Mouse (Mus musculus): ENCODE data around the gene Hoxb1. TPM values are rescaled to one million over a fixed set of nuclear protein-coding genes. Genes with fewer than 3 reads are reported as not detected.

Hoxb1 gene
- 0.16 and 0.17 TPM in 2 replicates for polyA plus RNA-seq (2012; rRNA removed)

DNA sequence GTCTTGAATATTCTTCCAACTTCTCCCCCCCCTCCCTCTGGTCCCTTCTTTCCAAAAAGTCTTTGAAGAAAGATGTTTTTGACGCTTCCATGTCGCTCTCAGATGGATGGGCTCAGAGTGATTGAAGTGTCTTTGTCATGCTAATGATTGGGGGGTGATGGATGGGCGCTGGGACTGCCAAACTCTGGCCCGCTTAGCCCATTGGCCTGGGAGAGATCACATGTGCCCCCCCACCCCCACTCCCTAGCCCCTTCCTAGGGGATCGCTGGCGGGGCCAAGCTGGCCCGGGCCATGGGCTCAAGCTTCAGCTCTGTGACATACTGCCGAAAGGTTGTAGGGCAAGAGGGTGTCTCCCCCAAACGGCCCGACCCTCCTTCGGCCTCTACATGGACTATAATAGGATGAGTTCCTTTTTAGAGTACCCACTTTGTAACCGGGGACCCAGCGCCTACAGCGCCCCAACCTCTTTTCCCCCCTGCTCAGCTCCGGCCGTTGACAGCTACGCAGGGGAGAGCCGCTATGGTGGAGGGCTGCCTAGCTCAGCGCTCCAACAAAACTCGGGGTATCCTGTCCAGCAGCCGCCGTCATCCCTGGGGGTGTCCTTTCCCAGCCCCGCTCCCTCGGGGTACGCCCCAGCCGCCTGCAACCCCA, at the start of gene Hoxb1:
Gene Hoxb1, plus strand, starts transcription at position 312 of the 651 bp plus-strand sequence.
- DNase-seq (ENCODE audit: low spot score), result no peak

DNA sequence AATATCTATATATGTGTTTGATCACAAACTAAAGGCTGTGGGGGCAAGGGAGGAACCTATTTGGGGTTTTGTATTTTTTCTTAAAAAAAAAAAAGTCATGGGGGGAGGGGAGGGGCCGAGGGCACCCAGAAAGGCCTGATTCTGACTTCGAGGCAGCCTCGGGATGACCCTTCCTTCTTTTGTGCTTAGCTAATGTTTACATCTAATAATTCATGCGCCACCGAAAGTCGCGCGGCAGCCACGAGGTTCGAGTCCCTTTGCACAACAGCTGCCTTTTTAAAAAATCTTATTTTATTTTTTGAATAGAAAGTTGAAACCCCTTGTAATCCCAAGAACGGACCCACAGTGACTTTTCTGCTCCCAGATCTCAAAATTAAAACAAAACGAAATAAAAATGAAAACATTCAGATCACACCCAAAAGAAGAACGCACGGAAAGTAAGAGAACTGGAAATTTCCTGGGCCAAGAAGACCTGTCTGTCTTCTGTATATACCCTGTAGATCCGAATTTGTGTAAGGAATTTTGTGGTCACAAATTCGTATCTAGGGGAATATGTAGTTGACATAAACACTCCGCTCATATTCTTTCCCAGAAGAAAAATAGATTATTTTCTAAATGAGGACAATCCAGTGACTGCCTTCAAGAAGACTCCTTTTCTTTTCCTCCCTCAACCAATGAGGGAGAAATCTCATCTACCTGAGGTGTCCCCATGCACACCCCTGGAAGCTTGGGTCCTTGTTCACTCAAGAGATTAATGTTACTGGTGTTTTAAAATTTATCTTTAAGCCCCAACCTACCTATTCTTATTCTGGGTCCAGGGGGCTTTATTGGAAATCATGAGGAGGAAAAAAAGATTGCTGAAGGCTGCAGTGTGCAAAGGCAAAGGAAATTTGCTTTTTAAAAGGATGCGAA, 48.6 kb upstream of the Hoxb1 start:
- no peak for DNase-seq (ENCODE audit: low spot score)

DNA sequence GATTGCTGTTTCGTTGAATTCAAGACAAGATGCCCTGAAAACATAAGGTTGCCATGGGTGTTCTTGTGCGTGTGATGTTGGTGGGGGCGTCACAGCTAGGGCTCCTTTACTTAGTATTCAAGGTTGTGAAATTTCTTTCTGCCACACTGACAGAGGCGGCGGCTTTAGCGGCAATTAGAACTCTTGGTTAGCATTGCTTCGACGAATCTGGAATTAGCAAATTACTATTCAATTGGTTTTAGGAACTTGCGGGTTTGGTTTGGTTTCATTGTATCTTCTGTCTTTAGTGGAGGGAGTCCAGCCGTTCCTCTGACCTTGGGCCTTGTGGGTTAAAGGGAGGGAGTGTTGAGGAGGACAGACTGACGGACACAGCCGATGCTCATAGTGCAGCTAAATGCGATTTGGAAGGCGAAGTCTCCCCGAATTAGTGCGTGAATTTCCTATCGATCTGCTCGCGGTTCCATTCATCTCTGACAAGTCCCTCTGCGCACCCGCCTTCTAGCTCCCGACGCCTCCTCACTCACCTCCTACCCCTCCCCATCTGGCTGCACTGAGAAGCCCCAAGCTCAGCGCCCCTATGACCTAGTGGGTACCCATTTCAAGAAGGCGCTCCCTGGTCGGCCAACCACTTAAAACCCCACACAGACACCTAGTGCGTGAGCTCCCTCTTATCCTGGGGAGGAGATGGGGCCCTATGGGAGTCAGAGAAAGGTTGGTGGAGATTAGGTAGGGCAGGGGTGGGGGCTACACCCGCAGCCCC, 47.8 kb upstream of the Hoxb1 start, which contains the start of gene Hoxb4:
Gene Hoxb4, plus strand, starts transcription at position 660 of the 760 bp plus-strand sequence.
- DNase-seq (ENCODE audit: low spot score), result no peak

DNA sequence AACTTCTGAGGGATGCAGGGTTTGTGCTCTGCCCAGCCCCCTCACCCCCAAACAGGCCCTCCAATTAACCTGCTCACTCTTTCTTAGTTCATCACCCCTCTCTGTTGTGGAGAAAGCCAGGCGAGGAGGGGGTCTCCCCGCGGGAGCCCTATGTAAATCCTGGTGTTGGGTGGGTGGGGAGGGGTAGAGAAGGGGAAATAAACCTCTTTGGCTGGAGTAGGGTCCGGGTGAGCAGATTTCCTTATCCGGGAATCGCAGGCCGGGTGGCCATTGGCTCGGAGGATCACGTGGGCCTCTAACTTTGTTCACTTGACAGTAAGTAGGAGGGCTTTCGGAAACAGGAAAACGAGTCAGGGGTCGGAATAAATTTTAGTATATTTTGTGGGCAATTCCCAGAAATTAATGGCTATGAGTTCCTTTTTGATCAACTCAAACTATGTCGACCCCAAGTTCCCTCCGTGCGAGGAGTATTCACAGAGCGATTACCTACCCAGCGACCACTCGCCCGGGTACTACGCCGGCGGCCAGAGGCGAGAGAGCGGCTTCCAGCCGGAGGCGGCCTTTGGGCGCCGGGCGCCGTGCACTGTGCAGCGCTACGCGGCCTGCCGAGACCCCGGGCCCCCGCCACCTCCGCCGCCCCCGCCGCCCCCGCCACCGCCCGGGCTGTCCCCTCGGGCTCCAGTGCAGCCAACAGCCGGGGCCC, 47.0 kb upstream of the Hoxb1 start:
- no peak for DNase-seq (ENCODE audit: low spot score)

DNA sequence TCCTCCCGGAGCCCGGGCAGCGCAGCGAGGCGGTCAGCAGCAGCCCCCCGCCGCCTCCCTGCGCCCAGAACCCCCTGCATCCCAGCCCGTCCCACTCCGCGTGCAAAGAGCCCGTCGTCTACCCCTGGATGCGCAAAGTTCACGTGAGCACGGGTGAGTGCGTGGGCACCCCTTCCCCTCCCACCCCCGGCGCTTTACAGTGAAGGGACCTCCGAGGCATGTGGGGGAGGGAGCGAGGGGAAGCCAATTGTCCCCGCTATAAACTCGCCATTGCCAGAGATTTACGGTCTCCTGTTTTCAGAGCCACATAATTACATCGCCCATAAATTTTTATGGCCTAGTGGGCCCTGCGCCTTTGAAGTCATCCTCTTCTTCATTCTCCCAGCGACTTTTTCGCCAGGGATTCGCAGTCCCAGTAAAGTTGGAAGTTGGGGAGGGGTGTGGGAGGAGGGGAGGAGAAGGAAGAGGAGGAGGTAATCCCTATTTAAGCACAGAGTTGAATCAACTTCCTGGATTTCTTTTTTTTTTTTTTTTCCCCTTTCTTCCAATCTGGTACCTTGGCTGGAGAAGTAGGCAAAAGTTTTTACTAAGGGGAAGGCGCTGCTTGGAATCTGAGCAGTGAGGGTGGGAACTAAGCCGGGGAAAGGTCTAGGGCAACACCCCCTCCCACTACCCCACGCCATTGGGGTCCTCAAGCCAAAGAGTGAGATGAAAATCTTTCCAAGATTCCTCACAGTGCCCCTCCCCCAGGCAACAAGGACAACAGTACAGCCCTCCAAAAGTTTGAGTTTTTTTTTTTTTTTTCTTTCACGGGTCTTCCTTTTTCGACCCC, 46.3 kb upstream of the Hoxb1 start:
- DNase-seq (ENCODE audit: low spot score), result no peak

DNA sequence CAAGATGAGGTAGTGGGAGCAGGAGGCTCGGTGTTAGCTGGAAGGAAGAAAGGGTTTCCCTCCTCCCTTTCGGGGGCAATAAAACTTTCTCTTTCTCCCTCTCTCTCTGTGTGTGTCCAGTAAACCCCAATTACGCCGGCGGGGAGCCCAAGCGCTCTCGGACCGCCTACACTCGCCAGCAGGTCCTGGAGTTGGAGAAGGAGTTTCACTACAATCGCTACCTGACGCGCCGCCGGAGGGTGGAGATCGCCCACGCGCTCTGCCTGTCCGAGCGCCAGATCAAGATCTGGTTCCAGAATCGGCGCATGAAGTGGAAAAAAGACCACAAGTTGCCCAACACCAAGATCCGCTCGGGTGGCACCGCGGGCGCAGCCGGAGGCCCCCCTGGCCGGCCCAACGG, 45.6 kb upstream of the Hoxb1 start:
- no peak for DNase-seq (ENCODE audit: low spot score)

DNA sequence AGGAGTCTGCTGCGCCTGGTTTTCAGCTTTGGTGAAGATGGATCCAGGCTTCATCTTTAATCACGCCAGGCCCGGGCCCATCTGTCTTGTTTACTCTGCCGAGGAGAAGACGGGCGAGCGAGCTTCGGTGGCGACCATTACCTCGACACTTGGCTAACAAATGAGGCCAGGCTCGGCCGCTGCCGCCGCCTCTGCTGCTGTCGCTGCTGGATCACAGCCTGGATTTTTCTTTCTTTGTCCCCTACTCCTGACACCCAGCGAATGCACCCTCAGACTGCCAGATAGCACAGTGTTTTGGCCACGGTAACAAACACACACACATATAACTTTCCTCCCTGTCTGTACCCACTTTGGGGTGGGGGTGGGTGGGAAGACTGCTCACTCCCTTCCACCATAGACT, 44.9 kb upstream of the Hoxb1 start:
- DNase-seq (ENCODE audit: low spot score), result no peak

DNA sequence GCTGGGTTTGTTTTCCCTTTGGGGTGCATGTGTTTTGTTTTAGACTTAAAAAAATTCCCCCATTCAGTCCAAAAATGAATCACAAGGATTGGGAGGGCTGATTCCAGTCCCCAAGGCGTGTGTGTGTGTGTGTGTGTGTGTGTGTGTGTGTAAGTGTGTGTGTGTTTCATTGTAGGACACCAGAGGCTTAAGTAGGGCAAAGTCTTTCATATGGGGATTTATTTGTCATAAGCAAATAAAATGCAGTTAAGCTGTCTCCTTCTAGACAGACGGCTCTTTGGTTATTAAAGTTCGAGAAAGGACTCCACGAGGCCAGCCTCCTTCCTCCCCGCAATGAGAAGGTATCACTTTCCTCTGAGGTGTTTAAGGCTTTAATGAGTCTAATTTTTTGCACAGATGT, 43.7 kb upstream of the Hoxb1 start:
- DNase-seq (ENCODE audit: low spot score), result no peak

DNA sequence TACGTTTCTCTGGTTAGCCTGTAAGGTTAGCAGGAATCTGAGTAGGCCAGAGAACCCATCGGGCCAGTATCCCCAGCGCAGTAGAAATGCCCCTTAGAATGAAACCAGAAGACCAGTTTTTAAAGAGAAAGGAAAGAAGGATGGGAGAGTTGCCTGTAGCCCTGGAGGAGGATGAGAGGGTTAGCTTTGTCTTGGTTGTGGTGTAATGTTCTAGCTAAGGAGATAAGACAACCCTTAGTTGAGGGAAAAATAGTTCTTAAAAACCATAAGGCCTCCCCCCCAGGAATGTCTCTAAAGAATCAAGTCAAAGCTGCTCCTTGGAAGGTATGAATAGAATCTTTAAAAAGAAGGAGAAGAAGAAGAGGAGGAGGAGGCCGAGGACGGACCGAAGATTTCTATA, 42.8 kb upstream of the Hoxb1 start:
- DNase-seq (ENCODE audit: low spot score), result no peak

DNA sequence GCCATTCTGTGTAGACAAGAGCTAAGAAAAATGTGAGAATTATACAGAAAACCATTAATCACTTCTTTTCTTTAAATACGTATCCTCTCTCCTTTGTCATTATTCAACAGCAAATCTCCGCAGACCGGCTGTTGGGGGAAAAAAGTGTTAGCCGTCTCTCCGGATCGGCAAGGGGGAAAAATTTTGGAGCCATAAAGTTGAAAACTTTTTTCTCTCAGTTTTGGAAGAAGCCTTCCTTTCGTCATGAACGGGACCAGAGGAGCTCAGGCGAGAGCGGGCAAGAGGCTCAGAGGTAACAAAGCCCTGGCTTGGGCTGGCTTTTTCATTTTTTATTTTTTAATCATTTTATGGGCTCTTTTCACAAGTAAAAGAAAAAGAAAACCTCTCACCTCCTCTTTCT, 42.4 kb upstream of the Hoxb1 start, which contains the start of gene Hoxb3:
Gene Hoxb3, plus strand, starts transcription at position 173 of the 400 bp plus-strand sequence.
- DNase-seq (ENCODE audit: low spot score), result no peak

DNA sequence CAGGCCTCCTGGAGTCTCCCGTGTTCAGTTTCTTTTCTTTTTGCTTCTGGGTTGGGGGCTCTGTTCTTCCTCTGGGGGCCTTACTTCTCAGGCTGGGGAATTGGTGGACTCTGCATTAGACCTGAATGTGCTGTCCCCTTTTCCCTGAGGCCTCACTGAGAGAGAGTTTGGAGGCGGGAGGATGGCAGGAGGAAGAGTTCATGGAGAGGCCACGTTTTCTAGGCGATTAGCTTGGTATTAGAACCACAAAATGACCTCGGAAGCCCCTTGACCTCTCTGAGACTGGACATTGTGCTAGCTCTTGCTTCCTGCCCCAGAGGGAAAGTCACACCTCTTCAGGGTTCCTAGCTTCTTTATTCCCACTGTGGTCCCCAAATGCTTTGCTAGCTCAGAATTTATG, 41.4 kb upstream of the Hoxb1 start:
- DNase-seq (ENCODE audit: low spot score), result no peak

DNA sequence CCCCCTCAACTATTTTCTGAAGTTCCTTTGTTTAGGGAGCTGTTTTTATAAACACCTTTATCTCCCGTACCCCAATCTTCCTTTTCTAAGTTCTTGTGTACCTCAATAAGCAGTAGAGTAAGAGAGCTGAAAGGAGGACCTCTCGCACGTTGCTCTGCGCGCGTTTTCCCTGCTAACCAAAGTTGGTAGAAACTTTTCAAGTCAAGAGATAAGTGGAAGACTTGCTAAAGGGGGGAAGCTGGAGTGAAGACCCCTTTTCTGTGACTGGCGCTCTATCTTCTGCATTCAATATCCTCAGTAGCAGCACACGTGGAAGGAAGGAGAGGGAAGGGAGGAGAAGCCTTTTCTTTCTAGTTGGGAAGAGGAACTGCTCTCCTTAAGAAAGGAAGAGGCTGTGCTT, 40.6 kb upstream of the Hoxb1 start:
- no peak for DNase-seq (ENCODE audit: low spot score)

DNA sequence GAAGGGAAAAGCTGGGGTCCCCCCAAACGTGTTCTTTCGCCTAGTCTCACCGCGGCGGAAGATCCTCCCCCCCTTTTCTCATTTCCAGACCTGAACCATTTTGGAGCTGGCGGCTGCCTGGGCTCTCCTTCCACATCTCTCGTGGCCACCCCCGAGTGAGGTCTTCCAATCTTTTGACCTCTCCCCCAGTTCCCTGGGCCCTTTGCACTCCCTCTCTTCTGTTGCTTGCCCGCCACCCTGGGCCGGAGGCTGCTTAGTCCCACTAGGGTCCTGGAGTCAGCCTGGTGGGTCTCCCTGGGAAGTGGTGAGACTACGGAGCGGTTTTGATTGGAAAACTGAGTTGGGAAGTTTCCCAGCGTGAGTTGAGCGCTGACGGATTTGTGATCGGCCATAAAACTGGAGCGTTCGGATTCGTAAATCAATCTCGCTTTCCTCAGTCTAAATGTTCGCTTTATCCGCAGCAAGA, 39.8 kb upstream of the Hoxb1 start:
- DNase-seq (ENCODE audit: low spot score), result no peak

DNA sequence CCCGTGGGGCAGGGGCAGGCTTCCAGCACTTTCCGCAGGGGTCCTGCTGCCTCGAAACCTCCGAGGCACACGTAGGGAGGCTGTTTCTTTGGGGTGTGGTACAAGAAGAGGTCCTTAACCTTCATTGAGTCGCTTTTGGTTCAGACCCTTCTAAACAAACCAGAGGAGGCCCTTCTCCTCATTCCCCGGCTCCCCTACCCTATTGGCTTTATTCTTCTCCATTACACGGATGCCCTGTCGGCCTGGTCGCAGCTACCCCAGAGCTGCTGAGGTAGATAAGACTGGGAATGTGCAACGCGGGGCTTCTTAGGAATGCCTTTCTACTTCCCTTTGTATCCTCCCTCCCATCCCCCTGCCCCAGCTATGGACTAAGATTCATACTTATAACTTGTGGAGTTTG, 38.8 kb upstream of the Hoxb1 start:
- DNase-seq (ENCODE audit: low spot score), result no peak

DNA sequence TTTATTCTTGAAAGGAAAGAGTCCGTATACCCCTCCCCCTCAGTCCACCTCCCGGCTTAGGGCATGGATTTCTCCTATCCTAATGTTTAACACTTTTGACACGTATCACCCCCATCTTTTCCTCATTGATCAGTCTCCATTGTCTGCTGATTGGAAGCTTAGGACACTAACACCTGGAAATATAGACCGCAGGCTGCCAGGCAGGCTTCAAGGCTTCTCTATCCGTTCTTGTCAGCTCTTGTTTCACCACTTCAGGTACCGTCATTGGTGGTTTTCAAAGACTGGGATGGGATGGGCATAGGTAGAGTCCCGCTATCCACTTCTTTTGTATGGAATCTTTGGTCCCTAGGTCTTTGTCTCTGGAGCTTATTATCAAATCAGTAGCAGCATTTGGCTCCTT, 38.4 kb upstream of the Hoxb1 start:
- DNase-seq (ENCODE audit: low spot score), result no peak

DNA sequence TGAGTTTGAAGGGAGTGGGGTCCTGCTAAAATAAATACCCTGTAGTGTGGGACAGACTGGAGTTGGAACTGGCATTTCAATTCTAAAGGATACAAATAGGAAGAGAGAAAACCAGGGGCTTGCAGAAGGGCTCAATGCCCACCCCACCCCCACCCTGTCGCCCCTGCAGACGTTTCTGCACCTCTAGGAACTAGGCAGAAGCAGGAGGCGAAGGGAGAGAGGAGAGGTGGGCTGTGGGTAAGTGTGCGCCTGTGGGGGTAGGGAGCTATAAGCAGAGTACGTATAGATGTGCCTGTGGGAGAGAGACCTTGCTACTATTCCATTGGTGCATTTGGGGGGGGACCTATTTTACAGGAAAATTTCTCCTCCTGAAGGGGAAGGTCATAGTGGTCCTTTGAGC, 37.8 kb upstream of the Hoxb1 start:
- no peak for DNase-seq (ENCODE audit: low spot score)

DNA sequence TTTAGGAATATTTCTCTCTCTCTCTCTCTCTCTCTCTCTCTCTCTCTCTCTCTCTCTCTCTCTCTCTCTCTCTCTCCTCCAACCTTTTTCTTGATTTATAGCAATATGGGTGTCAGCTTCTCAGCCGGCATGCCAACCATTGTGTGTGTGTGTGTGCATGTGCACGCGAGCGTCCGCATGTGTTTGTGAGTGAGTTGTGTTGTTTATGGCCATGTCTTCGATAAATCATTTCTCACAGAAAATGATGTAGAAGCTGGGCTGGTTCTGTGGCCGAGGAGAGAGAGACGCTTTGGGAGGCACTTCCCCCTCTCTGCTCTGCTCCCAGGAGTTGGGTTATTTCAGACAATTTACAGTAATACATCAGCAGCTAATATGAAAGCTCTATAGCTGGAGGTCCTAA, 36.9 kb upstream of the Hoxb1 start:
- no peak for DNase-seq (ENCODE audit: low spot score)

DNA sequence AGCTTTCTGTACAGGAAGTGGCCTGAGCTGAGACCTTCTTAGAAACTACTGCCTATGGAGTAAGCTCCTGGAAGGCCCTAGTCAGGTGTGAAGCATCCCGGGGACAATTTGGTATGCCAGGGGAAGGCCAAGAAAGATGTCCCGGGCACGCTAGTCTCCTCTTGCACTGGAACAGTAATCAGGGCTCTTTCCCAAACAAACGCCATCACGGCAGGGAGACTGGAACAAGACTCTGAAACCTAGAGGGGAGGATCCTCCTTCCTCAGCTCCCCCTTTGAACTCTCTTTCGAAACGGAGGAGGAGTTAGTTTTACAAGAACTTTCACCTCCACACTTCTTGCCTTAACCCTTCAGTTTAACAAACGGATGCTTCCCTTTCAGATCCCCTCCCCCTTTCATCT, 33.4 kb upstream of the Hoxb1 start:
- no peak for DNase-seq (ENCODE audit: low spot score)

DNA sequence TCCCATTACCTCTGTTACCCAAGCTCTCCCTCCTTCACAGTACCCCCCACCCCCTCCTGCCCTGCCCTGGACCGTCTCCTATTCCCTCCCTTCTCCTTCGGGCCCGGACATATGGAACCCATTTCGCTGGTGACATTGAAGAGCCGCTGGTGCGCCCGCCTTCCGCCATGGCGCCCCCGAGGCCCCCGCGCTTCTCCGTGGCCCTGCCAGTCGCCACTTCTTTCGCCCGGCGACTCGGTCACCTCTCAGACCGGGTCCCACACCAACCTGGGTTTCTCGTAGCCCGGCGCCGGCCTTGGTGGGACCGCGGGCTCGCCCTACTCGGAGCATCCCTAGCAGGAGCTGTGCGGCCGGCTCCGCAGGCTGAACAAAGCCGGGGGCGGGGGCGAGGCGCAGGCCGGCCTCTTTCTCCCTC, 32.9 kb upstream of the Hoxb1 start:
- no peak for DNase-seq (ENCODE audit: low spot score)

DNA sequence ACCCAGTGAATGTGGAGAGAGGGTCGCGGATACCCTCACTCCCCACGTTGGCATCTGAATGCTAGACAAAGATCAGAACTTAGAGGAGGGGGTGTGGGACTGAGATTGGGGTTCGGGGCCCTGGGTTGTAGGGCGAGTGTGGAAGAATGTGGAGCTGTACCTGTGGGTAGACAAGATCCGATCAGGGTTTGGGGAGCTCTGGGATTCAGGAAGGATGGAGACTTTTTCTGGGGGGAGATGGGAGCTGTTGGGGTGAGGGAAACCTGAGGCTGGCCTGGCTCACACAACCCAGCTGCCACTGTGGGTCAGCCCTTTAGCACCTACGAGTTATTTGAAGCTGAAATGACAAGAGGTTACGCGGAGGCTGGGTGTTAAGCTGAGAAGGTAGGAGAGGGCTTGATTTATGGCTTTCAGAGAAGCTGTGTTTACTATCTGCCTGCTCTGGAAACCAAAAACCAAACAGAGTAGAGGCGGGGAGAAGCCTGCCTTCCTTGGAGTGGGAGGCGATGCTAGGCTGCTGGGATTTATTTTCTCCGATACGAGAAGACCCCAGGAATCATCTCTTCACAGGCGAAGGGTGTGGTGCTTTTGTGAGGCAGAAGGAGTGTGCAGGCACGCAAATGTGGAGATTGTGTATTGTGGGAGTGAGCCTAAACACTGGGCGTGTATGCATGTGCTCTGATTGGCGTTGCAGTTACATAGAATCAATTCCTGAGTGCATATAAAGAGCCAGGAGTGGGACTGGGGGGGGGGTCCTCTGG, 32.1 kb upstream of the Hoxb1 start:
- no peak for DNase-seq (ENCODE audit: low spot score)

Data from urinary bladder, adult 2 months (tissue).